Mouse (Mus musculus) testis, postnatal 14 days (tissue): ENCODE measurements around the gene Nmu.

Experiments used
- DNase-seq: peaks from one replicate; pipeline ENCODE4 v3.0.0; 2021; ENCODE audit warnings: low spot score

Gene Nmu

GRCm38 (mm10) chr5:76308206-76308605, 55.4 kb downstream of the Nmu start:
- DNase-seq: no peak

DNA sequence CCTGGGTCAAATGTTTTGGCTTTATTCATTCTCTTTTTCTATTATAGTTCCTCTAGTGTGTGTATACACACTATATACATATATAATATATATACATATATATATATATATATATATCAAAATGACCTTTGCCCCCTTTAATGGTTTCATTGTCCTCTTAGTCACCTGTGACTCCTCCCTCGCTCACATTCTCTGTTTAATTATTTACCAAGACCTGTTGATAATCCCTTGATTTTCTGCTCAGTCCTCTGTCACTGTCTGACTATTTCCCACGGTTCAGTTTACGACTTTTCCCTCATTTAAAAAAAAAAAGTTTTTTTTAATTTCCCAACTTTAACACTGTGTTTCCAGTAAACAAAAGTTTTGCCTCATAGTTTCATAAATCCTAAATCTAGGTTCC, 57.3 kb downstream of the Nmu start:
- DNase-seq: no peak

DNA sequence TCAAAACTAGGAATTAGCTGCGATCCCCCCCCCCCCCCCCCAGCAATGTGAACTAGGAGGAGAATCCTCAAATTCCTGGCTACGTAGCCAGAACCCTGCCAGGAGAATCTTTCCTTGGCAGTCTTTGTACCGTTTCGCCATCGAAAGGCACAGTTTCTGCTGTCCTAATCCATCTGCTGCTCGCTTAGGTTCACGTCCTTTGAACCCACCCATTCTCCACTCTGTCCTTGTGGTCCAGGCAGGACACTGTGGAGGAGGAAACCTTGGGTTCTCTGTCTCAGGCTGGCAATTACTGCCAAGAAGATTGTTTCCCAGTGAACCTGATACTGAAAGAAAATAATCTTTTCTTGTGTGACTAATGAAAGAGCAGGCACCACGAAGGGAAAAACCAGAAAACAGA, 58.0 kb downstream of the Nmu start:
- peak; percentile 68 for DNase-seq

DNA sequence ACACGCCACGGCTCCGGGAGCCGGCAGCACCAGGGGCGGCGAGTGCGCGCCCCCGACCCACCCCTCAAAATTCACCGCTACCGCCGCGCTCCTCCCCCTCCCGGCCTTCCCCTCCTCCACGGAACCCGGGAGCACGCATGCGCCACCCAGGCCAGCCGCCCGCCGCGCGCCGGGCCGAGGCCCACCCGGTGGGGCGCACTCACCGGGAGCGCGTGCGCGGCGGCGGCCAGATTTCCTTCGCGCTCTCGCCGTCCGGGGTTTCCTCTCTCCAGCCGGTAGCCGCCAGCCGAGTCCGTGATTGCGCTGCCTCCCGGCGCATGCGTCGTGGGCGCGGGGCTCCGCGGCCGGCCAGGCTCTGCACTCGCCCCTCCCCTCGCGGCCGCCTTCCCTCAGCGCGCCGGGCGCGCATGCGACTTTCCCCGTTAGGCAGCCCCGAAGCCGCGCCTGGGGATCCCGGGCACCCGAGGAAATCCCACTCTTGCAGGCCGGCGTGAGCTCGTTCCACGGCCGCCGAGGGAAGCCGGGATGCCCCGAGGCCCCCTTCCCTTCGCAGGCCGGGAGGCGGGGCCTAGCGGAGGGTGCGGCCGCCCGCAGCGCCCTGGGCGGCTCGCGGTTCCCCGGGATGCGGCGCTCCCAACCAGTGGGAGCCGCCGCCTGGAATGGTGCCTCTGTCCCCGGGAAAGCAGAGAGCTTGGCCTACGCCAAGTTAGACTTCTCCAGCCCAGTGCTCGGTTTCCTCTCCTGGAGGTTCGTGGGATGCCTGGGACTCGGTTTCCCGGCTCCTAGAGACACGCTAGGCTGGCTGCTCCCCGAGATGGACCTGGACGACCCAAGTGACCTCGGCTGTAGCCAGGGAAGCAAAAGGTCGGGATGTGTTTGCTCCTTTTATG, 58.9 kb downstream of the Nmu start, which contains the start of gene Clock:
Gene Clock, minus strand, starts transcription at position 341 of the 890 bp plus-strand sequence.
- DNase-seq: peak; percentile 92

GRCm38 (mm10) chr5:76303745-76304451, 59.7 kb downstream of the Nmu start:
- peak; percentile 82 for DNase-seq

GRCm38 (mm10) chr5:76303379-76303744, 60.2 kb downstream of the Nmu start:
- DNase-seq: no peak

DNA sequence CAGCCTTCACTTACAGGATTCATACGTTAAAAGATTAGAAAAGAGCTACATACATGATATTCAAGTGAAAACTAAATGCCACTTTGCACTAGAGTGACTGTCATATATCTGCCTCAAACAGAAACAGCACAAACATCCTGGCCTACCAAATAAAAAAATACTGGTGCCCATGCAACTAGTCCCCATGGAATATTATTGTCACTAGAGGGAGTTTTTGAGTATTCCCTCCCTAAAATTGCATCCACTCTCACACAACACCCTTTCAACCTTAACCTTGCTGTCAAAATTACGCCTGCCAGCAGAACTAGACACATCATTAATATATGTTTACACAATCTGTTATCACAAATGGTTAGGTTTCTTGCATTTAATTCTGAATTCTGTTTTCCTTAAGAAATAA, 61.6 kb downstream of the Nmu start:
- DNase-seq: no peak

- DNase-seq: no peak
Observed at GRCm38 (mm10) chr5:76289234-76289691, 74.3 kb downstream of the Nmu start.

GRCm38 (mm10) chr5:76288256-76288655, 75.3 kb downstream of the Nmu start:
- no peak for DNase-seq

DNA sequence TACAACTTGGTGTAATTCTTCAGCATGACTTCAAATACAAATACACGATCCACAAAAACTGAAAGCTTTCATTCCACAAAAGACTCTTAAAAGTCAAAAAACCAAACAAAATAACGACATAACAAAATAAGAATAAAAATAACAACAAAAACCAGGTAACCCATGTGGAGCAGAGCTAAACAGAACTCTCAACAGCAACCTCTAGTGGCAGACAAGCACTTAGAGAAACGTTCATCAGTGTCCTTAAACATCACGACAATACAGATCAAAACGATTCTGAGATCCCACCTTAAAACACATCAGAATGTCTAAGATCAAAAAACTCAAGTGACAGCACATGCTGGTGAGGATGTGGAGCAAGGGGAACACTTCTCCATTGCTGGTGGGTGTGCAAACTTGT, 76.5 kb downstream of the Nmu start:
- DNase-seq: no peak

- no peak for DNase-seq
Observed at GRCm38 (mm10) chr5:76285699-76286098, 77.9 kb downstream of the Nmu start.

DNA sequence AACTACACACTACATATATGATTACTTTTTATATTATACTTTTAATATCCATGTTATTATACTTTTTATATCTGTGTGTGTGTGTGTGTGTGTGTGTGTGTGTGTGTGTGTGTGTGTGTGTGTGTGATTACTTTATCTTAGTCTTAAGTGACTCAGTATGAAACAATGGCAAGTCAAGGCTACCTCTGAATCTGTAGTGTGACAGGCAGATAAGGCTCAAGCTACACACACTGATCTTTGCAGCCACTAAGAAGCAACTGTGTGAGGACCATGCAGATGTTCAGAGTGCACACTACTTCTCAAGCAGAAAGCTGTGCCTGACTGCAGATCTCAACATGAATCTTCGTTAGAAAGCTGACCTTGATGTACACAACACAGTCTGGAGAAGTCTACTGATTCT, 79.7 kb downstream of the Nmu start:
- no peak for DNase-seq
